Mouse (Mus musculus): ENCODE measurements around the gene Sik3.

DNA sequence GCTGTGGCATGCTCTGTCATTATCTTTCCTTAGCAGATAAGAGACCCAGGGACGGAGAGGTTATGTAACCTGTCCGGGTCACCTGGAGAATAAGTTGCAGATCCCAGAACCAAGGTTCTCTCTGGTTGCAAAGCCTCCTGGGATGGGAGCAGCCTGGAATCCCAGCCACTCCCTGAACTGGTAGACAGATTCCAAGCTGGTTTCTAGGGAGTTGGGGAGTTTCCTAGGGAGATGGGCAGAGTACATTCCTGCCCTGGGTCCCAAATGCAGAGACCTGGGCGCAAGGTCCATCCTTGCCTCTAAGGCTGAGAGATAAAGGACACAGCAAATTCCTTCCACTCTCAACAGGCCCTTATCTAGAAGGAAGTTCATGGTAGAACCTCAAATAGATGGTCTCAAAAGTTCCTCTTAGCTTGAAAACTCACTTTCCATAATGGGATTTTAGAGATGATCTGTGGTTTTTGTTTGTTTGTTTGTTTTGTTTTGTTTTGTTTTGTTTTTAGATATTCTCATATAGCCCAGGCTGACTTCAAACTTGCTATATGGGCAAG is 214.5 kb downstream of the Sik3 start:
- TF ChIP-seq CTCF (IDR thresholded peaks at IDR 0.05; ENCODE audit: control insufficient read depth, insufficient read depth, insufficient replicate concordance, low read depth, low read length) (no peak), POLR2A (IDR thresholded peaks at IDR 0.05; ENCODE audit: control insufficient read depth, low read depth, low read length) (no peak)
